Mouse (Mus musculus) embryonic facial prominence, embryonic 11.5 days (tissue): ENCODE measurements around the gene Ccdc8. TPM values are rescaled to one million over a fixed set of nuclear protein-coding genes. Genes with fewer than 3 reads are reported as not detected.

Experiments
- ATAC-seq: fragments of 200-750 bp; cut with Nextera tagmentation; replicated peaks from 2 replicates; pipeline ENCODE4 v1.8.0; 2017; ENCODE audit warnings: low read depth; ENCODE audit not compliant: insufficient number of reproducible peaks, low FRiP score, low TSS enrichment
- DNase-seq: peaks from one replicate; pipeline ENCODE4 v3.0.0-alpha.2; 2015; ENCODE audit warnings: low spot score
- H3K27ac ChIP-seq: fragments of 300-500 bp; sonication (generic); replicated peaks from 2 replicates; pipeline ENCODE4 v1.5.1; 2014; ENCODE audit warnings: mild to moderate bottlenecking, low read depth, low read length, control low read depth
- H3K27me3 ChIP-seq: fragments of 300-500 bp; sonication (generic); 2 replicates; pipeline ENCODE4 v1.6.1; 2014; ENCODE audit warnings: mild to moderate bottlenecking, low read length, moderate library complexity, mixed read lengths; ENCODE audit not compliant: control insufficient read depth, insufficient read depth
- H3K36me3 ChIP-seq: fragments of 300-500 bp; sonication (generic); replicated peaks from 2 replicates; pipeline ENCODE4 v1.6.1; 2014; ENCODE audit warnings: low read depth, mild to moderate bottlenecking, low read length, moderate library complexity, mixed read lengths; ENCODE audit not compliant: control insufficient read depth, insufficient read depth
- H3K4me1 ChIP-seq: fragments of 300-500 bp; sonication (generic); 2 replicates; pipeline ENCODE4 v1.6.1; 2014; ENCODE audit warnings: low read length, mixed read lengths; ENCODE audit not compliant: control insufficient read depth, insufficient read depth
- H3K4me2 ChIP-seq: fragments of 300-500 bp; sonication (generic); 2 replicates; pipeline ENCODE4 v1.6.1; 2014; ENCODE audit warnings: low read depth, mild to moderate bottlenecking, control low read depth, low read length, moderate library complexity
- H3K4me3 ChIP-seq: fragments of 300-500 bp; sonication (generic); 2 replicates; pipeline ENCODE4 v1.5.1; 2014; ENCODE audit warnings: low read depth, low read length, control low read depth
- H3K9ac ChIP-seq: fragments of 300-500 bp; sonication (generic); replicated peaks from 2 replicates; pipeline ENCODE4 v1.6.1; 2014; ENCODE audit warnings: mild to moderate bottlenecking, control low read depth, low read length
- H3K9me3 ChIP-seq: fragments of 300-500 bp; sonication (generic); replicated peaks from 2 replicates; pipeline ENCODE4 v1.6.1; 2016; ENCODE audit warnings: mild to moderate bottlenecking, low read length, inconsistent platforms, mixed read lengths; ENCODE audit not compliant: control insufficient read depth
- WGBS: fragments of 180-500 bp; shearing (Covaris S2); extraction: QIAGEN DNeasy Blood & Tissue Kit; methylation state at CpG from one replicate; pipeline ENCODE4 v1.1.7; 2014; 5-methylcytosine and 5-hydroxymethylcytosine counted together
- polyA plus RNA-seq: library from polyadenylated mRNA; unstranded; fragments of >200 nt; fragmentation: Nextera tagmentation; extraction: Ambion mirVana; gene quantifications from 2 replicates; pipeline ENCODE4 v1.2.1, GENCODE M21; 2014

The Ccdc8 gene
- polyA plus RNA-seq, 1 experiment from 2014 or later, result 15.9 TPM

DNA sequence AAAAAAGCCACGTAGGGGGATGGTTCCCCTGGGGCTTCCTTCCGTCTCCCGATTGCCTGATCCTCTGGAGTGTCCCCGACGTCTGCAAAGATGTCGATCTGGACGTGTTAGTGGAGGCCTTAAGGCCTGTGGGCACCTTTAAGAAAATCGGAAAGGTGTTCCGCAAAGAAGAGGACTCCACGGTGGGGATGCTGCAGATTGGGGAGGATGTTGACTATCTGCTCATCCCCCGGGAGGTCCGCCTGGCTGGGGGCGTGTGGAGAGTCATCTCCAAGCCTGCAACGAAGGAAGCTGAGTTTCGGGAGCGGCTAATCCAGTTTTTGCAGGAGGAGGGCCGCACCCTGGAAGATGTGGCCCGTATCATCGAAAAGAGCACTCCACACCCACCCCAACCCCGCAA lies 1.9 kb downstream of the Ccdc8 start:
- Histone ChIP-seq H3K9me3 (no peaks in the 10 kb centered on the region; the same call in 1 of the 2 replicates), H3K36me3 (0 out of 2 replicates have a peak, but pooled peaks cover under 1% of the 10 kb centered on the region), H3K4me1 (peaks cover 10% of the 10 kb centered on the region), H3K27me3 (no peaks in the 10 kb centered on the region), H3K27ac (peak overlapping the region; percentile 52), H3K4me3 (peak overlapping the region; percentile 68), H3K9ac (peak overlapping the region; percentile 77), H3K4me2 (peak overlapping the region; percentile 78)
- DNase-seq (peak; percentile 5), ATAC-seq (no peak)
- WGBS, result 6% methylated on average over 20 of the region's 20 CpGs

DNA sequence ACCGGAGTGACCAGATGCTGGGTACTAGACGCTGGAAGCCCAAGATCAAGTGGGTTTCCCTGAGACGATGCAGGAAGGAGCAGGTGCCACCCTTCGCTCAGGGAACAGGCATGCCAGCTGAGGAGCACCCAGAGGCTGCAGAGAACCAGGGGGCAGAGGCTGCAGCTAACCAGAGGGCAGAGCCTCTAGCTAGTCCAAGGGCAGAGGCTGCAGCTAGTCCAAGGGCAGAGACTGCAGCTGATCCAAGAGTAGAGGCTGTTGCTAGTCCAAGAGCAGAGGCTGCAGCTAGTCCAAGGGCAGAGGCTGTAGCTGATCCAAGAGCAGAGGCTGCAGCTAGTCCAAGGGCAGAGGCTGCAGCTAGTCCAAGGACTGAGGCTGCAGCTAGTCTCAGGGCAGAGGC lies 2.8 kb downstream of the Ccdc8 start:
- no peak overlapping the region; the same call in 1 of the 2 replicates for H3K9ac ChIP-seq
- 0 out of 2 replicates have a peak, but pooled peaks cover 3% of the 10 kb centered on the region for H3K36me3 ChIP-seq
- ATAC-seq (no peak), DNase-seq (no peak)
- H3K9me3 ChIP-seq, result no peaks in the 10 kb centered on the region
- 90% methylated on average over 4 of the region's 4 CpGs for WGBS
- no peaks in the 10 kb centered on the region for H3K27me3 ChIP-seq
- peak overlapping the region; percentile 78 for H3K4me2 ChIP-seq
- peaks cover 10% of the 10 kb centered on the region for H3K4me1 ChIP-seq
- H3K4me3 ChIP-seq, result peak overlapping the region; percentile 68
- no peak overlapping the region for H3K27ac ChIP-seq

DNA sequence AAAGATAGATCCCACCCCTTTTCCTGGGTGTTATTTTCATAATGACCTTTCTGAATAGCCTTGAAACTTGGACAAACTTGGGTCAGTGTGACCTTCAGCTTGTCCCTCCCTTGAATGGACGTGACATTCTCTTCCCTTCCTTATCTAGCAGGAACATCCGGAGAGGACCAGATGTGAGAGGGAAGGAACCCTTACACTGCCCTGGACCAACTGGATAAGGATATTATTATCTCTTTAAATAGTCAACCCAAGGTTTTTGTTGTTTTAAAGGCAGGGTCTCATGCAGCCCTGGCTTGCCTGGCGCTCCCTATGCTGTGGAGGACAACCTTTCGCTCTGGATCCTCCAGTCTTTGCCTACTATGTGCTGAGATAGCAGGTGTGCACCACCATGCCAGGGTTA lies 6.7 kb downstream of the Ccdc8 start:
- WGBS, result 74% methylated on average over 4 of the region's 4 CpGs
- no peak overlapping the region for H3K9ac ChIP-seq
- no peak for DNase-seq

DNA sequence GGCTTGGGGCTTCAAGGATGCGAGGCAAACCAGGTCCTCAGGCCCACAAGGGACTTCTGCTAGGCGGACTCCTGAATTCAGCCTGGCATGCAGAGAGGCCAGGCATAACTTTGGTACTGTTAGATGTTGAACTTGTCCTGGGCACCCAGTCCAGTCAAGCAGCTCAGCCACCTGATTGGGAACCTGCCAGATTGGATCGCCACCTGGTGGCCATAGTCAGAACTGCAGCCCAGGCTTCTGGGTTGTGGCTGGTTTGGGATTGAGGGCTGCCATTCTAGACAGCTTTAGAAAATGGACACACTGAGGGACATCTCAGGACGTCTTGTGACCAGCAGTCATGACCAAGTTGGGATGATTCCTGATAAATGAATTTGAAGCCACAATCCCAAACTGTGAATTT lies 7.1 kb downstream of the Ccdc8 start:
- ATAC-seq (no peak), DNase-seq (peak; percentile 89)
- Histone ChIP-seq H3K9ac (no peak overlapping the region), H3K27ac (no peak overlapping the region), H3K4me2 (no peak overlapping the region), H3K27me3 (no peaks in the 10 kb centered on the region), H3K4me3 (no peak overlapping the region), H3K36me3 (0 out of 2 replicates have a peak, but pooled peaks cover 3% of the 10 kb centered on the region), H3K9me3 (no peaks in the 10 kb centered on the region), H3K4me1 (peaks cover 10% of the 10 kb centered on the region)
- WGBS, result 21% methylated on average over 4 of the region's 4 CpGs

More for the DNA sequence above, 6.7 kb downstream of the Ccdc8 start:
- no peak overlapping the region for H3K4me3 ChIP-seq
- peaks cover 10% of the 10 kb centered on the region for H3K4me1 ChIP-seq
- no peak overlapping the region for H3K27ac ChIP-seq
- no peaks in the 10 kb centered on the region for H3K9me3 ChIP-seq
- no peaks in the 10 kb centered on the region for H3K27me3 ChIP-seq
- 0 out of 2 replicates have a peak, but pooled peaks cover 3% of the 10 kb centered on the region for H3K36me3 ChIP-seq
- no peak for ATAC-seq
- H3K4me2 ChIP-seq, result no peak overlapping the region

DNA sequence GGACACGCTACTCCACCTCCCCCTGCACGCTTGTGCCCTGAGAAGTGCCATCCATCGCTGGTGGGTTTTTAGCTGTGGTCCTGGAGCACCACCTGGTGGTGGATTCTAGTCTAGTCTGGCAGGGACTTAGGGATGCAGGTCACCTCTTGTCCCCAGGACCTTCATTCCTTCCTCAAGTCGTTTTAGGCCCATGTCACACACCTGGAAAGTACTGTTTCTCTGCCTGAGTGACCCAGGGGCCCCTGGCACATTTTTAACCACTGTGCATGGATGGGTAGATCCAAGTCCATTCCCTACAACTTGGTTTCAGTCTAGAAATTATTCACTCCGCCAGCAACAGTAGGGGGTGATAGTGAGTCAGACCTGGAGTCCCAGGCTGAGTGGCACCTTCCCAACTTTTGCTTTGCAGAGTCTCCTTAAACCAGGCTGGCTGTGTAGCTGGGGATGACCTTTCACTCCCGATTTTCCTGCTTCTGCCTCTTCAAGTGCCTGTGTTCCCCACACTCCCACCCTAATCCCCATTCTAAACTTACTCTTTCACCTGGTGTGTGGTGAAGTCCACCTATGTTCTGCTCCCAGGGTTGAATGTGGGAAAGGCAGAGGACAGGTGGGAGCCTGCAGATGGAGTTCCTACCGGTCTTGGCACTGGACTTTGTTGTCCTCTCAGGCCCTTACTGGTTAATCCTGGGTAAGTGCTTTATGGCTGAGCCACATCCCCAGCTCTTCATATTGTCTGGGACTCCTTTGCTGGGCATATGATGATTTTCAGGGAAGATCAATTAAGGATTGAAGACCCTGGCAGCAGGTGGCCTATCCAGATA lies 10.1 kb downstream of the Ccdc8 start:
- ATAC-seq (peak; percentile 50; the same call in 1 of the 2 replicates), DNase-seq (peak; percentile 85)
- Histone ChIP-seq H3K36me3 (peaks cover 7% of the 10 kb centered on the region), H3K4me2 (no peak overlapping the region), H3K27ac (no peak overlapping the region), H3K9ac (no peak overlapping the region), H3K4me1 (no peaks in the 10 kb centered on the region), H3K9me3 (no peaks in the 10 kb centered on the region), H3K4me3 (no peak overlapping the region), H3K27me3 (no peaks in the 10 kb centered on the region)
- 16% methylated on average over 7 of the region's 7 CpGs for WGBS

DNA sequence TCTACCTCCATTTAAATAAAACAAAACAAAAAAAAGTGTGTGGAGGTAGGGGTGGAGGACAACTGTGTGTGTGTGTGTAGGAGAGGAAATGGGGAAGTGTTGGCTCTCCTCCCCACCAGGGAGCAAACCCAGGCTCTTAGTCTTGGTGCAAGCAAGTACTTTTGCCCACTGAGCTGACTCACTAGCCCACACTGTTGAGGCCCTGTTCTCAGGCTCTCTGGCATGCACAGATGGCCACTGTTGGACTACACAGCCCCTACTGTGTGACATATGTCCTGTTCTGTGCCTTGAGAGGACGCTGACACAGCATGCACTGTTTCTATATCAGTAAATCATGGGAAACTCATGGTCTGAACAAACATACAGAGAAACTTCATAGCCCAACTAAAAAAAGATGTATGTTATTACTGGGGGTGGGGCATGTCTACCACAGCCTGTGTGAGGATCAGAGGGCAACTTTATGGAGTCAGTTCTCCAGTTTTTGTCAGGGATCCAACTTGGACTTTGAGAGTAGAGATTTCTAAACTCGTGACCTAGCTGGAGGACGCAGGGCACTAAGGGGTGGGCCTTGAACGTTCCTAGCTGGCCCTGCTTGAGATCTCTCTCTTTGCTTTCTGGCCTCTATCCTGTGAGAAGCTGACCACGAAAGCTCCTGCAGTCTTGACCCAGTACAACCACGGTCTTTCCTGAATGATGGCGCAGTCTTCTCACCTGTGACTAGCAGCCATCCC lies 10.9 kb downstream of the Ccdc8 start:
- no peak for ATAC-seq
- 84% methylated on average over 7 of the region's 7 CpGs for WGBS
- no peak for DNase-seq
- no peaks in the 10 kb centered on the region for H3K9me3 ChIP-seq
- no peaks in the 10 kb centered on the region for H3K27me3 ChIP-seq
- H3K27ac ChIP-seq, result no peak overlapping the region
- no peaks in the 10 kb centered on the region for H3K4me1 ChIP-seq
- H3K36me3 ChIP-seq, result peaks cover 7% of the 10 kb centered on the region
- no peak overlapping the region for H3K4me2 ChIP-seq
- no peak overlapping the region for H3K9ac ChIP-seq
- no peak overlapping the region for H3K4me3 ChIP-seq

DNA sequence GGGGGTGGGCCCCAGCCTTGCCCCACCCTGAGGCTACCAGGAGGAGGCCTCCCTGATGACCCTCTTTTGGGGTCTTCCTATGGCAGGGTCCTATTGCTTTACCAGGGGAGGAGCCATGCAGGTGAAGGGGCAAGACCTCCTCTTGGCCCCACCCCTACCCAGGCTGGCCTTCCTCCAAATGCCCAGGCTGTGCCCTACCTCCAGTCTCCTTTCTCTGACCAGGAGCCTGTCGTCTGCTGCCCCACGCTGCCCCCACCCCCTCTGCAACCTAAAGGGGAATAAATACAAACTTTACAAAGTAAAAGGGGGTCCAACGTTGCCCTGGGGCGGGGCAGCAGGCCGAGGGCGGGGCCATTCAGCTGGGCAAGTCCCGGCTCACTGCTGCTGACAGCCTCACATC lies 12.2 kb downstream of the Ccdc8 start:
- H3K4me2 ChIP-seq, result no peak overlapping the region
- H3K36me3 ChIP-seq, result peaks cover 5% of the 10 kb centered on the region
- no peaks in the 10 kb centered on the region for H3K27me3 ChIP-seq
- no peak overlapping the region for H3K27ac ChIP-seq
- ATAC-seq, result no peak
- H3K4me3 ChIP-seq, result no peak overlapping the region
- H3K9ac ChIP-seq, result no peak overlapping the region
- DNase-seq, result no peak
- 89% methylated on average over 7 of the region's 7 CpGs for WGBS
- no peaks in the 10 kb centered on the region for H3K4me1 ChIP-seq
- H3K9me3 ChIP-seq, result no peaks in the 10 kb centered on the region

DNA sequence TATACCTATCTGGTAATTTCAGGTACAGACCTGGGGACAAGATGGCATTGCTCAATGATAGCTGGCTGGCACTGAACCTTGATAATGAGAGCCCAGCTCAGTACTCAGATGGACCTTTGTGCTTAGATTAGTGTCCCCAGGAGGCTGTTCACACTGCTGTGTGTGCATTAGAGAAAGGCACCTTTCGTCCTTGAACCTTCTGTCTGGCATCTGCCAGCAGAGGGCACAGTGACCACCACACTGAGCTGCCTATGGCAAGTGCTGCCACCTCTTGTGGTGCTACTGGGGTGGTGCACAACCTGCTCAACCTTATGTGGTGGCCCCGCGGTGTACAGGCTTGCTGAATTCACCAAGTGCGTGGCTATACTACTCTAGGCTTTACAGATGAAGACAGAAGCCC lies 14.8 kb downstream of the Ccdc8 start:
- H3K4me2 ChIP-seq, result no peak overlapping the region
- ATAC-seq, result no peak
- H3K27me3 ChIP-seq, result no peaks in the 10 kb centered on the region
- no peak overlapping the region for H3K4me3 ChIP-seq
- 92% methylated on average over 4 of the region's 4 CpGs for WGBS
- no peak for DNase-seq
- no peaks in the 10 kb centered on the region for H3K4me1 ChIP-seq
- H3K9ac ChIP-seq, result no peak overlapping the region
- H3K9me3 ChIP-seq, result no peaks in the 10 kb centered on the region
- peaks cover 5% of the 10 kb centered on the region for H3K36me3 ChIP-seq
- H3K27ac ChIP-seq, result no peak overlapping the region
